Mouse (Mus musculus) bone marrow, adult 2 months (tissue): ENCODE measurements around the gene Smim23.

ENCODE experiments used
- CTCF ChIP-seq: fragments of 200-500 bp; IDR thresholded peaks from 2 replicates; pipeline ENCODE4 v1.5.1; 2011; ENCODE audit warnings: low read length, control low read depth; ENCODE audit not compliant: control insufficient read depth, insufficient read depth
- POLR2A ChIP-seq: fragments of 200-500 bp; IDR thresholded peaks from 2 replicates; pipeline ENCODE4 v1.6.1; 2011; ENCODE audit warnings: low read depth, mild to moderate bottlenecking, control low read depth, low read length, borderline replicate concordance; ENCODE audit not compliant: control insufficient read depth

DNA sequence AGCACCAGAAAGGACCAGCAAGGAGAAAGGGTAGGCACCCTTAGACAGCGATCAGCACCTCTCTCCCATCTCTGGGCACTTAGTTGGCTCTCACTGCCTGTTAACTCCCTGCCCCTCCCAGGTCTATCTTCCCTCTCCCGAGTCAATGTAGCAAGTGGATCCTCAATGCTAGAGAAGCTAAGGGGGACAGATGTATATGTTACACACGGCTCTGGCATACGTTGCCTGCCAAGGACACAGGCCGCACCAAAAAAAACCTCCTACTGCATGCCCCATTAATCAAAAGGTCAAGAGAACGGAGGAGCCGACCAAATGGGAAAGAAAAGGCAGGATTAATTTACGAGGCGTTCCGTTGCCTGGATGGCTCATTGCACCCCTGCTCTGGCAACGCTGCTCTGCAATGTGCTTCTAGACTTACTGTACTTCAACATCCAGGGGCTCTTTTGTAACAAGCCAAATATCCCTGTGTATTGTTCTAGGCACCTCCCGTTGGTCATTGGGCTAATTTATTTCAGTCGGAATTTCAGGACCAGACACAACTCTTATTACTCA is 10.0 kb upstream of the Smim23 start:
- TF ChIP-seq CTCF (no peak), POLR2A (no peak)
